Mouse (Mus musculus) spleen, adult 2 months (tissue): Measurements from ENCODE around the gene Hcar2.

ENCODE experiments used
- CTCF ChIP-seq: fragments of 200-500 bp; IDR thresholded peaks from 2 replicates; pipeline ENCODE4 v1.5.1; 2011; ENCODE audit warnings: mild to moderate bottlenecking, inconsistent platforms; ENCODE audit not compliant: insufficient read depth, insufficient read length, insufficient replicate concordance; ENCODE audit errors: extremely low read depth
- POLR2A ChIP-seq: fragments of 200-500 bp; IDR thresholded peaks from 2 replicates; pipeline ENCODE4 v1.6.1; 2011; ENCODE audit warnings: low read depth, low read length, inconsistent platforms

GRCm38 (mm10) chr5:123818941-123819577 is 46.2 kb downstream of the Hcar2 start:
- TF ChIP-seq POLR2A (no peak), CTCF (no peak)
